Mouse (Mus musculus): ENCODE results near the gene Pde1a.
"Not testable (repeated sequence)": the region's sequence is repeated elsewhere in the genome, so short reads cannot be mapped to it uniquely, and the experiment has no call there.

Pde1a gene

DNA sequence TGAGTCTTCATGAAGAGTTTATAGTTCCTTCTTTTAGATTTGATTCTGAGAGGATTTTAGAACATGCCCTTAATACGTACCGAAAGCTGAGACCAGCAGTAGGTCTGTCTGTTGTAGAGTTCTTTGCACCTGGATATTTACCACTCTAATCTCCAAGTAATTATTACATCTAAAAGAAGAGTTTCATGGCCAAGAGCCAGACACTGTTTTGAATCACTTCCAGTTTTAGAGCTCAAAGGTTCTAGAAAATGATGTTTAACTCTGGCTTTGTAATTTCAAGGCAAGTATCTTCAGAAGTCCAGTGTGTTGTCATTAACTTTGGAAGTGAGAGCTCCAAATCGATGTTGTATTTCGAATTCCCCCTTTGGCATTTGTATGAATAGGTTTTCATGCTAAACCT, 167.8 kb downstream of the Pde1a start:
- no peak for DNase-seq (ENCODE audit: low spot score in 2 of 2)

DNA sequence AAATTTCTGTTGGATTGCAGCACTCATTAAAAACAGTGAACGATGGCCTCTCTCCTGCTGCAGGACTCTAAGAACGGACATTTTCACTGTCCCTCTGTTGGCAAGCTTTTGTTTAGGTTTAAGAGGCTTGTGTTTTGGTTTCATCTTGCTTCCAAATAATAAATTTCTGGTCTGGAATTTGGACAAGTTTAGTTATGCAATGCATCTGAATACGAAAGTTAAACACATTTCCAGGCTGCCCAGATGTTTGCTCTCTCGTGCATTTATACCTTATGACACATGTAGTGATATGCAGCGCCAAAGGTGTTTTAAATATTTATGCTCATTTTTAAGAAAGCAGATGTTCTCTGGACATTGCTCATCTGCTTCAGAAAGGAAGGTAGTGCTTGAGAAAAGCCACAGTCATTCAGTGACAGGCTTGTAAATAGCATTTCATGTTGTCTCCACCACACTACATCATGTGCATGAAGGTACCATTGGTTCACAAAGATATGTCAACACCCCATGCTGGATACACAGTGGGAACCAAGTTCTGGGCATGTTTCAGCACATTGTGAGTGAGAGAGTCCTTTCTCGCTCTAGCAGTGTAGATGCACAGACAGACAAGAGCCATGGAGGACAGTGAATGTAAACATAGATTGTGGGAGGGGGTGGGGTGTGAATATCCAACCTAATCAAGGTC, 171.5 kb downstream of the Pde1a start:
- no peak for DNase-seq (ENCODE audit: low spot score in 2 of 2)

DNA sequence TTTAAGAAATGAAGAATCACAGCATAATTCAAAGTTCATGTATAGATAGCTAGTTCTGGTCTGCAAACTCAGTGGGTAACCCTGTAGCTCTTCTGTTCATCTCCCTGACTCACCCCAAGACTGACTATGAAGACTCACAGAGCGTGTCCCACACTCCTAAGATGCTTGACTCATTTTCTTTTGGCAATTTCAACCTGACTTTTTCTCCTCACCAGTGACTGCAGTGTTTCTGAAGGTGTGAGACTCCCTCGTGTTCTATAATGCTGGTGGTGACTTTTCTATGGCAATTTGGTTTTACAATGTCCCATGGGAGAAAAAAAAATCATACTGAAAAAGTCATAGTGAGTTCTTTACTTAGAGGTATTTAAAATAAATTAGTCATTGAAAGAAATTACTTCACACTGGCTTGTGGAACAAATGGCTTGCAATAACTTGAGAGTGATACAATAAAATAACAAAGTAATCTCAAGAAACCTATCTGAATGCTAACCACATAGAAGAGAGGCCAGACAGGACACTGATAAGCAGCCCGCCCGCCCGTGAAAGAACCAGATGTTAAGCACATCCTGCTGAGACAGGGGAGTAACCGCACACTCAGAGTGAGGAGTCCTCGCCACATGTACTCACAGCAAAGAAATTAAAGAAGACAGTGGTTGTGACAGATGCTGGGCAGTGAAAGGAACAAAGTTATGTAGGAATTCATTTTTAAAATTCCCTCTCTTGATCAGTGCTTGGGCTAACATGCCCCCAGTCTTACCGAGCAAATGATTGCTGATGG, 183.2 kb downstream of the Pde1a start:
- no peak for DNase-seq (ENCODE audit: low spot score in 2 of 2)

DNA sequence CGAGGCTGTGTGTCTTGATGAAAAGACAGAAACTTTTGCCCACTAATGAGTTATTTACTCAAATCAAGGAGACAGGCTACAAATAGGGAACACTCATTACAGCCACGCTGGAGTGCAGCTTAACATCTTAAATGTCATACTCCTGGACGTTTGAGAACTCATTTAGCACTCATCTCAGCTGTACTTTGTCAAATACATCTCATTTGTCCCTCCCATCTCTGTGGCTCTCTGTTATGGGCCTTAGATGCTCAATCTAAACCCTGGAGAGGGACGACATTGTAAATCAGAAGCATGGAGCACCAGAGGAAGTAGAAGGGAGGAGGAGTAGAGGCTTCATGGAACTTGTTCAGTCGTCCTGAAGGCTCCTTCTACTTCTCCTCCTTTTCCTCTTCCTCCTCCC, 194.6 kb downstream of the Pde1a start:
- DNase-seq (ENCODE audit: low spot score in 2 of 2), result no peak

DNA sequence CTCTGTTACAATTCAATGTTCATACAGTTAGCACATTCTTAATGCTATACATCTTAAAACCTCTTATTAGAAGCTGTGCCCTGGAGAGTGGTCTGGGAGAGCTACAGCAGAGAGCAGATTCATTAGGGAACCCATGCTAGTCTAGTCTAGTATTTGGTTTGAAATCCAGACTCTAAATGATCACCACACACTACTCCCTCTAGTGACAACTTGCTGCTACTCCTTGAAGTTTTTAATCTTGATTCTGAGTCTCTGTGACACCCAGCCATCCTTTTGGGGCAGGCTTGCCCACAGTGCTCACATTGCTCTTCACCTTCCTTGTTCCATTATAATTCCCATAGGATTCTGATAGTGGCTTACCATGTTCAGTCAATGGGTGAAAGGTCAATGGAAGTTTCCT, 206.9 kb downstream of the Pde1a start:
- DNase-seq (ENCODE audit: low spot score in 2 of 2), result no peak

DNA sequence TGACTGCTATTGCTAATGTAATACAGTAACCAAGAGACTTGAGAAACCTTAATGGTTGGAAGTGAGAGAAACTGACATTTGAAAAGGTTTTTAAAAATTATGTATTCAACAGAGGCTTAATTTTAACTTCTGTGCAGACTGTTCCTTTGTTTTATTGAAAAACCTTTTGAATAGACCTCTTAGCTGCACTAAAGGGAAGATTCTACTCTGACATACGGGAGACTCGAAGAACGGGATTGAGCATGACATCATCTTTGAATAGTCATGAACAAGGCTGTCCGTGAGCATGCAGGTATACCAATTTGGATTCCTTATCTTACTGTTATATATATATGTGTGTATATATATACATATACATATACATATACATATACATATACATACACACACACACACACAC, 207.9 kb downstream of the Pde1a start:
- DNase-seq (ENCODE audit: low spot score in 2 of 2), result no peak

DNA sequence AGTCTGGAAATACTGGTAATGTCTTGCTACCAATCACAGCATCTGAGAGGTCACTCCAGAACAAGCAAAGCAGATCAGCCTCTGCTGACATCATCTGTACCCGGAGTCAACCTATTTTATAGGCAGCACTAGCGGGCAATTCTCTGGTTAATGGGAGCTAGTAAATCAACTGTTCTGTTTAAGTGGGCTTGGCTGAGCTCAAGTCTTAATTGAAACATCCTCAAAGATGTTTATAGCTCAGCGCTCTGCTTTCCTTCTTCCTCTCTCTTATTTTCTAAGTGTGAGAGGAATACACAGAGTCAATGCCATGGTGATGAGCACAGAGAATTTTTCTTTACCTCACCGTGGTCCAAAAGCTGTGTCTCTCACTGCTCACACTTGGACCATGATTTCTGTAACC, 208.8 kb downstream of the Pde1a start:
- DNase-seq (ENCODE audit: low spot score in 2 of 2), result no peak

DNA sequence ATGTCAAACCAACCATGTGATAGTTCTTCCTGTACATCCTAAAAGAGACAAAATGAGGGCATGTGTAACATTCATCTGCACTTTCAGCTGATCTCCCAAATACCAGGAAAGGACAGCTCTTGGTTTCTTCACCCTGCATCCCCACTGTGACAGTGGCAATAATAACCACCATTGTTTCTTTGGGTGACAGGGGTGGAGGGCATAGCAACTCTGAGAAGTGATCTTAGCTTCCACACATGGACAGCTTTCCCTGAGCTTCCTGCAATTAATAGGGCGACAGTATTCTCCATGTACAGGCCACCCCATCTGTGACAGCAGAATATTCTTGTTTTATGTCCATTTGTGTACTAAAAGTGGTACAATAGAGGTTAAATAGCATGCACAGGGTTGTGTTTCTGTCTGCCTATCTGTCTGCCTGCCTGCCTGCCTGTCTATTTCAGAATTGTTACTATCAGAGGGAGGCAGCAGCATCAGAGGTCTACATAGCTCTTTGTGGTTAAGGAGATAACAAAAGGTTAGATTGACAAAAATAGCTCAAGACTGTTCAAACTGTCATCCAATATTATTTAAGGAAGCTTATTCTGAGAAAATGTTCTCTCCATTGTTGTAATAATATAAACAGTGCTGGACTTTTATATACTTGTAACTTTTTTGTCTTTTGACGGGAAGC, 227.3 kb downstream of the Pde1a start:
- DNase-seq (ENCODE audit: low spot score in 2 of 2), result no peak

DNA sequence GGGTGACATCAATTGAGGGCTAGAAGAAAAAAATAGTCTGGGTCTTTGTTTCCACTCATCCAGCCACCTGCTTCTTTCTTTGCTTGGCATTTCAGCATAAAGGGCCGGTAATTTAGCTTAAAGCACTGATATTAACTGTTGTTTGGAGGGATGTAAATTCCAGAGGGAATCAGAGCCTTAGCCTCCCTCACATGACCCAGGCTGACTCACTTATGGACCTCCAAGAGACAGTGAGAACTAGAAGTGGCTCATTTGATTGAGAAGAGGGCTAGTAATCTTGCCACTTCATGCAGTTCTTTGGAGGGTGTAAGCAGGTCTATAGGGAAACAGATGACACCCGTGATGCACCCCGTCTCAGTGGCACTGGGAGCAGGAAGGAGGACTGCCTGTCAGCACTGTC, 230.7 kb downstream of the Pde1a start:
- no peak for DNase-seq (ENCODE audit: low spot score in 2 of 2)

DNA sequence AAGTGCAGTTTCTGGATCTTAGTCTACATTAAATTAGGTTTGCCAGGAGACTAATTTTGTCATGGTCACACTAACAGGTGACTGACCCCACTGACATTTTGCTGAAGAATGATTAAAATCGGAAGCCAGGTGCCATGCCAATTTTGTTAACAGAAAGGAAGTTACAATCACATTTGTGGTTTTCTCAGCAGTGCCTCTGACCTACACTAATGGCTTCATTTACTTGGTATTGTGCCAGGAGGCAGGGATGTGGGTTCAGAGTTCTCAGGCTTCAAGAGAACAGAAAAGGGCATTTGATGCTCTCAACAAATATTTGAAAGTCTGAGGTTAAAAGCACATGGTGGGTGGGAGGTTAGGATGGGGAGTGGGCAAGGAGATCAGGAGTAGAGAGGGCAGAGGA, 236.4 kb downstream of the Pde1a start:
- no peak for DNase-seq (ENCODE audit: low spot score in 2 of 2)

DNA sequence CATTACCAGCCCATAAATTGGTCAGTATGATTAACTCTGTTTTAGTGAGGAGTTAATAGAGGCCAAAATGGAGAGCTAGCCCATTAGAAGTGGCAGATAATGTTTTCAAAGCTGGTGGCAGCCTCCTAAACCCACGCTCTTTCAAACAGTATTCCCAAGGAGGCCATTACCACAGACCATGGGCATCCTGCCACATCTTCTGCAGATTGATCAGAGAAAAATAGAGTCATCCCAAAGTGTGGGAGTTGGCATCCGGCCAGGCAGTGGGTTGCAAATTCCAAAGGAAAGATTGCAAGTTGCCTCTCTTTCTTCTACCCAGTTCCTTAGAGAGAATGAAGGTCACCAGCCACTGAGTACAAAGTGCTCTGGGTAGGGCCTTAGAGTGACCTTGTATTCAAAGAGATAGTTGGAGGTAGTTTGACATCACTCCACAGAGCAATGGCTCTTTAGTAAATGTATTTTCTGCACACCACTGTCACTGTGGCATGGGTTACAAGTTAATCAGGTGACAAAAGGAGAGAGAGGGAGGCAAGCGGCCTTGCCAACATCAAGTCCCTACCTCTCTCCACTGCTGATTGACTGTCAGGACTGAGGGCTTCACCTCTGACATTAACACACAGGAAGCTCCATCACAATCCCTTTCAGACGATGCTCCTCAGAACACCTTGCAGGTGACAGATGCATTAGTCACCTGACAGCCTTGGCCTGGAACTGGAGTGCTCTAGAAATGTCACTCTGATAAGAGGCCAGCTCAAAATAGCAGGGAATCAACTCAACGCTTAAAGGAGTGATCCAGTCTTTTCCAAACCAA, 237.3 kb downstream of the Pde1a start:
- DNase-seq (ENCODE audit: low spot score in 2 of 2), result no peak

DNA sequence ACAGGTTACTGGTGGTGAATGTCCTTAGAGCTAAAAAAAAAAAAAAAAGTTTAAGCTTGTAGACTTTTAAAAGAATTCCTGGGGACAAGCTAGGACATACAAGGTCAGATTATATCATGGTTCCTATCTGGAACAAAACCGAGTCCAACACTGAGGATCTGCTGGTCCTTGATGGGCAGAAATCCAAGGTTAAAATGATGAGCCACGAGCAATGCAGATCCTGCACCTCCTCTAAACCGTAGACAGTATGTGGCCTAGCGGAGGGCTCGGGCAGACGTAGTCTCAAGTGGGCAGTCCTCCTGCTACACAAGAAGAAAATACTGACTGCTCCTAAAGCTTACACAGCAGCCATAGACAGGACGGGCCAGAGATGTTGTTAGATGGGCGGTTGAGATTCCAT, 238.5 kb downstream of the Pde1a start:
- DNase-seq (ENCODE audit: low spot score in 2 of 2), result no peak

DNA sequence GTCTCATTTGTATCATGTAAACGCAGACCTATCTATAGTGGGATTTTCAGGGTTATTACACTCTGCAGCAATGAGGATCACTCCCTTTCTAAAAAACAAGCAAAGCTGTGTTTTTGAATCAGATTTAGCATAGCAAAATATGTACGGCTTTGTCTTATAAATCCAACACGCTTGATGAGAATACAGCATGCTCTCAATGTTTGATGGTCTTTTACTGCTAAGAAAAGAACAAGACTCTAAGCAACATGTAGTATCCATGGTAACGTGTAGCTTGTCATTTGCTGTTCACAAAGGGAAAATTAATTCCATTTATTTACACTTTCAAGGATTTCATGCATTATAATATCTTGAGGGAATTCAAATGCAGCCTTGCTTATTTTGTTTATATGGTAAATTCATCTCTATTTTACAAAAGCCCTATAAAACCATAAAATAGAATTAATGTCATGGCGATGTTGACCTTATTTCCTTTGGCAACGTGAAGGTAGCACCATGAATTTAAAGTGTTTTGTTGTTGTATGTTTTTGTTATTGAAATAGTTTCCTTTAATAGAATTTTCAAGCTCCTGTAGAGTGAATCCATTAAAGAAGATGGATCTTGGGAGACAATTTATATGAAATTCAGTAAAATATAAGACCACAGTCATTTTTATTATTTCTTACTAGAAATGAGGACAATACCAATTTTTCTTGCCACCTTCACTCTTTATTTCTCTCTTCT, 245.5 kb downstream of the Pde1a start:
- no peak for DNase-seq (ENCODE audit: low spot score in 2 of 2)

DNA sequence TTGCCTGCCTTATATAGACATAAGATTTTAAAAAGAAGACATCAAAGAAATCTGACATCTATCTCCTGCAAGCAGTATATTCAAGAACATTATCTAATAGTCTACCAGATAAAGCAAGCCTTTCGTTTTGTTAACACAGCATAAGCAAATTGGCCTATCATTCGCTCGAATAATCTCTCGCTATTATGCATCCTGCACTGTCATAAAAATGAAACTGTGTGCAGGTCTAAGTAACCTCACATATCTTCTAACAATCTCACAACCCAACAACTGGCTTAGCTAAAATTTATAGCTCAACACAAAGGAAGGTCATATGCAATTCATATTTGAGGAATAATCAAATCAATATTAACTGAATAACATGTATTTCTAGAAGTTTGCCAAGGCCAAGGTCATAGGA, 246.0 kb downstream of the Pde1a start:
- DNase-seq (ENCODE audit: low spot score in 2 of 2), result no peak

DNA sequence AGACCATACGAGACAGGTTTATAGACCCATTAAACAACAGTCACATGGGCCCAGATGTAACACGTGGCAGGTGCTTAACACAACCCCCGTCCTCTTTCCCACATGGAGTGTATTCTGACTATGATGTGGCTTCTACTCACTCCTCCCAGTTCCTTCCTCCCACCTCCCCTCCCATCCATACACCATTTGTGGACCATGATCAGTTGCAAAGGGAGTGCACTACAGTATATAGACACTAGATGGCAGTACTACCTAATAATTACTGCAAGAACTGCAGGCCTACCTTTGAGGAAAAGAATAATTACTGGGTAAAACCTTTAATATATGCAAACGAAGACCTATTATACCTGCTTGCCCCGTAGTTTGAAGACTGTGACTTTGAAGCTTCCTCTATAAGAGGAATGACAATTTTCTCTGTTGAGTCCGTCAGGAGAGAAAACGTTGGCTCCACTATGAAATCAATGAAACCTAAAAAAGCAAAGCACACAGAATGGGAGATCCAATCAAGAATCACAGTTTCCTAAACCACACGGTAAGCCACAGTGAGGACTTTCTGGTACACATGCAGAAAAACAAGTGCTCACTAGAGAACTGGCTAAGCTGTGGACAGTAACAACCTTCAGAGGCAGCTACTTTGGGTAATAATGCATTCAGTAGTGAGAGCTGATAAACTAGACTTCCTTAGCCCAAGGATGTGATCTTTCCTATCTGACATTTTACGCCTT, 263.8 kb downstream of the Pde1a start:
- DNase-seq (ENCODE audit: low spot score in 2 of 2), result peak; percentile 1 to 2

DNA sequence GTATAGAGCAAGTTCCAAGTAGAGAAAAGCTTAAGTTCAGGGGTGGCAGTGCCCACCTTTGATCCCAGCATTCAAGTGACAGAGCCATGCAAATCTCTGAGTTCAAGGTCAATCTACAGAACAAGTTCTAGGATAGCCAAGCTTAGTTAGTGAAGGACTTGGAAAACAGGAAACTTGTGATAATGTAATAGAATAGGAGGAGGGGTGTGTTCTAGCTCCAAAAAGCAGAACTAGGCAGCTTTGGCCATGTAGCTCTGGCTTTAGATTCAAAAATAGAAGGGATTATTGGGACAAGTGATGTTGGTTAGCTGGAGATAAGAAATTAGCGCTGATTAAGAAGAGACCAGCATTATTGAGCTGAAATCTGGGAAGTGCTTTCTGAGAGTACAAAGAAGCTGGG, 272.4 kb downstream of the Pde1a start:
- no peak for DNase-seq (ENCODE audit: low spot score in 2 of 2)

DNA sequence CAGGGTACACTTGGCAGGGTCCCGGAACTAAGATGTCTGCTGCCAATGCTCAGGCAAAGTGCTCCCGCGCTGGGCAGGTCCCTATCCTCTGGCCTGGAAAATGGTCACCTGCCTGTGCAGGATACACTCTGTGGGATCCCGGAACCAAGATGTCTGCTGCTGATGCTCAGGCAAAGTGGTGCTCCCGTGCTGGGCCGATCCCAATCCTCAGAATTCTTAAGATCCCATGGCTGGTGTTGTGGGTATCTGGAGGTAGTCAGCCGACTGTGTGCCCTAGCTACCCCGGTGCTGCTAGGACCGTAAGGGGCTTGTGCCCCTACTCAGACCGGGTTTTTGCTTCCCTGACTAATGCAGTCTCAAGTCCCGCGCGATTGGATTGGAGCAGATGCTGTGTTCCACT, 281.9 kb downstream of the Pde1a start:
- DNase-seq (ENCODE audit: low spot score in 2 of 2), result not testable (repeated sequence)

DNA sequence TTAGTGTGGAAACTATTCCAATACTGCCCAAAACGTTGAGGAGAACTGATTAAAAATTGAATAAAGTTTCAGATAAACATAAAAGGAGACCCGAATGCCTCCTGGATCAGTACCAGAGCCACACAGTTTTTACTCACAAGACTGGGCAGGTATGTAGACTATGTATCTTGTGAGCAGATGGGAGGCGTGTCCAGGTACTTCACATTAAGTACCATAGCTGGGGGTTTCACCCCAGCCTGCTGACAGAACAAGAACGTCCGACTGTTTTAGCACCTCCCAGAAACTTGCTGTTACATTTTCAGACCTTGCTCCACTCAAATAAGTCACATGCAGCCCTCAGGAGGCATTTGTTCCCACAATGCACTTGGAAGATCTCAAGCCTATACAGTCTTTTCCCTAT, 289.7 kb downstream of the Pde1a start:
- no peak for DNase-seq (ENCODE audit: low spot score in 2 of 2)

DNA sequence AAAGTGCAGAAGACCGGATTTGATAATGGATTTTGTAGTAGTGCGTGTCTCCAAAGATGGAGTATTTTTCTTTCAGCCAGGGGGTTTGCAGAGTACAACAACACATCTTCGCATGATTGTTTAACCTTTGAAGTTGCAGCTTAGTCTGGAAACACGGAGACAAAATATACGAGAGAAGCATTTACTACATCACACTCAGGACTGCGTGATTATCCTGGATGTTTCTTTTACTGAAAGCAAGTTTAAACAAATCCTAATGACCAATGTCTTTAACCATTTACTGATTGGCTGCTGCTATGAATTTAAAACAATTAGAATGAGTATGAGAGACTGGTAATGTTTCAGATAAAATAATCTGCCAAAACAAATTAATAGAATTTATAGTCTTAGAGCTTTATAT, 290.2 kb downstream of the Pde1a start:
- no peak for DNase-seq (ENCODE audit: low spot score in 2 of 2)

DNA sequence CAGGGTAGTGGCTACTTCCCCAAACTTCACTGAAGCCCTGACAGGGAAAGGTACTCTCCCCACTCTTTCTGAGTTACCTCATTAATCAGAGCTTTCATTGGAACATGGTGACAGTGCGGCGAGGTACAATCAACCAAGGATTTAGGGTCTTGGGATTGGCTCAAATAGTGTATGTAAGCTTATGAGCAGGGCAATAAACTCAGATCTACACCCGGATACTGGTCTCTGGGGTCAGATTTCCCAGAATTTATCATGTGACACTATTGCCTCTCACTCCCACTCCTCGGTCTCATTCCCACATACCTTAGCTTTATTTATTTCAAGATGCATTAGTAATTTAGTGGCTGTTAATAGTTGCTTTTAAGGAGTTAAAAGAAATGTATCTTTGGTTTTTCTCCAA, 303.4 kb downstream of the Pde1a start:
- no peak for DNase-seq (ENCODE audit: low spot score in 2 of 2)

DNA sequence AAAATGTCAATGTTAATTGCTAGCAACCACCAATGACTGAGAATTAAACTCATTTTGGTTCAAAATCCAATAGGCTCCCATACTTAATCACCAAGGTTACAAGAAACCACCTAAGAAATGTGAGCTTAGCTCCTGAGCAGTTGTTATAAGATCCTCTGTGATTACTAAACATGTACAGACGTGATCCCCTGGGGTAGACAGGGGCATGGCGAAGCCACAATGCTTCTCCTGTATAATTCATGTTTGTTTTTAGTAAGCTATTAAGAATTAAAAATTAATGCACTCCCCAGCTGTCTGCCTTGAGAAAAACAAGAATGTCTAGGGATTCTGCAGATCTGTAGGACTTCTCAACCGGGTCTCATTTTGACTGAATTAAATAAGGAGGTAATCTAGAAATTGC, 309.7 kb downstream of the Pde1a start:
- no peak for DNase-seq (ENCODE audit: low spot score in 2 of 2)
